Mouse (Mus musculus): ENCODE data around the gene Cwf19l1. TPM values are rescaled to one million over a fixed set of nuclear protein-coding genes. Genes with fewer than 3 reads are reported as not detected.
"Not testable (repeated sequence)": the region's sequence is repeated elsewhere in the genome, so short reads cannot be mapped to it uniquely, and the experiment has no call there.

Gene Cwf19l1
- polyA plus RNA-seq, 1 experiment from 2014 or later, result 40.4 TPM

DNA sequence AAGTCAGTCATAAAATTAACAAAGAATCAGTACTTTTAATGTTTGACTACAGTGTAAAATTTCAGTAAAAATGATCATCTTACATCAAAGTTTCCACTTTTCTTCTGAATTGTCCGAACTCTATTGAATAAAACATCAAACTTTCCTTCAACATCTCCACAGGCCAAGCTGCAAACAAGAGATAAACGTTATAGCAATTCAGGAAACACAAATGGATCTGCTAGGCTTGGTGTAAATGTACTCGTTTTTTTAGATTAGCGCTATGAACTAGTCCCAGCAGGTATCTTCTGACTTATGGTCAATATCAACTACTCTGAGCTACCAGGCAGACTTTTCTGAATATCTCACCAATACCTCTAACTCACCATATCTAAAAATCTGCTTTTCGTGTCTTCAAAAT, 2.8 kb downstream of the Cwf19l1 start:
- Histone ChIP-seq H3K27me3 (ENCODE audit: control insufficient read depth, insufficient read depth, low read length) (no peaks in the 10 kb centered on the region), H3K36me3 (ENCODE audit: control insufficient read depth, insufficient read depth, low read length) (peaks cover 2% of the 10 kb centered on the region; the same call in 1 of the 2 replicates), H3K4me2 (ENCODE audit: low read depth, severe bottlenecking) (no peak overlapping the region), H3K4me3 (ENCODE audit: low read depth, low read length) (no peak overlapping the region), H3K9me3 (ENCODE audit: control insufficient read depth, low read length) (no peaks in the 10 kb centered on the region), H3K27ac (replicated peaks; ENCODE audit: low read depth, low read length) (no peak overlapping the region), H3K4me1 (ENCODE audit: control insufficient read depth, insufficient read depth, low read length) (0 out of 2 replicates have a peak, but pooled peaks cover 2% of the 10 kb centered on the region), H3K9ac (ENCODE audit: low read length) (no peak overlapping the region)
- ATAC-seq (ENCODE audit: insufficient number of reproducible peaks, low FRiP score, low TSS enrichment, low read depth), result no peak
- no peak for DNase-seq (ENCODE audit: low spot score)
- WGBS, result 92% methylated on average over 5 of the region's 5 CpGs

GRCm38 (mm10) chr19:44128560-44128959, 7.1 kb downstream of the Cwf19l1 start:
- WGBS, result 91% methylated on average over 2 of the region's 2 CpGs
- Histone ChIP-seq H3K27me3 (ENCODE audit: control insufficient read depth, insufficient read depth, low read length) (no peaks in the 10 kb centered on the region), H3K36me3 (ENCODE audit: control insufficient read depth, insufficient read depth, low read length) (peaks cover 2% of the 10 kb centered on the region; the same call in 1 of the 2 replicates), H3K9ac (ENCODE audit: low read length) (no peak overlapping the region), H3K27ac (replicated peaks; ENCODE audit: low read depth, low read length) (no peak overlapping the region), H3K4me3 (ENCODE audit: low read depth, low read length) (no peak overlapping the region), H3K4me1 (ENCODE audit: control insufficient read depth, insufficient read depth, low read length) (no peaks in the 10 kb centered on the region), H3K9me3 (ENCODE audit: control insufficient read depth, low read length) (no peaks in the 10 kb centered on the region), H3K4me2 (ENCODE audit: low read depth, severe bottlenecking) (no peak overlapping the region)
- ATAC-seq (ENCODE audit: insufficient number of reproducible peaks, low FRiP score, low TSS enrichment, low read depth), result no peak
- DNase-seq (ENCODE audit: low spot score), result no peak

DNA sequence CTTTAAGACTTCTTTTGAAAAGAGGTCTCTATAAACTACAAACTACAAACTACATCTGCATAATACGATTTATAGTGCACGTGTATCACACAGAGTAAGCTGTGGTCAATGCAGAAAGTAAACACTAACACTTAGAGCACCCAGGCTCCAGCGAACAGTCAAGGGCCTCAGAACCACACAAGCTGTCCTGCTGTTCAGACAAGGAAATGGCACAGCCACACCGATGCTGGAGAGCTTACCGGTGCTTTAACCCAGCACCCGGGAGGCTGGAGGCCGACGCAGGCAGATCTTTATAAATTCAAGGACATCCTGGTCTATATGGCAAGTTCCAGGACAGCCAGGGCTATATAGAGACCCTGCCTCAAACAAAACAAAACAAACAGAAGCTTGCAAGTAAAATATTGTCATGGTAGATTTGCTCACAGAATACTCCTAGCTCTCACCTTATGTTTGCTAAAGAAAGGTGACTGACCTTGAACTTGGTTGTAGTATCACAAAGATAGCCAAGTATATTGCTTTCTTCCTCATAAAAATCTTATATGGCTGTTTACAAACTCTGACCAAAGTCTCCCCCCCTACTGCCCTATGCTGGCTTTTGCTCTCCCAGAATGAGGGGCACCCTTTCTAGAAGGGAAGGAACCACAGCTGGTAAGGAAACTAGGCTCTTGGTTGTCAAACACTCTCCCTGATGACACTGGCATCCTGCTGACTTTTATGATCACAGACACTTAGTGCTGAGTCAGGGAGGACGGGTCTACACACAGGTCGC, 7.8 kb downstream of the Cwf19l1 start:
- WGBS, result 91% methylated on average over 10 of the region's 10 CpGs
- Histone ChIP-seq H3K36me3 (ENCODE audit: control insufficient read depth, insufficient read depth, low read length) (peaks cover 7% of the 10 kb centered on the region; the same call in 1 of the 2 replicates), H3K4me3 (ENCODE audit: low read depth, low read length) (no peak overlapping the region), H3K27ac (replicated peaks; ENCODE audit: low read depth, low read length) (no peak overlapping the region), H3K9me3 (ENCODE audit: control insufficient read depth, low read length) (no peaks in the 10 kb centered on the region), H3K4me1 (ENCODE audit: control insufficient read depth, insufficient read depth, low read length) (no peaks in the 10 kb centered on the region), H3K27me3 (ENCODE audit: control insufficient read depth, insufficient read depth, low read length) (no peaks in the 10 kb centered on the region), H3K4me2 (ENCODE audit: low read depth, severe bottlenecking) (no peak overlapping the region), H3K9ac (ENCODE audit: low read length) (no peak overlapping the region)
- ATAC-seq (ENCODE audit: insufficient number of reproducible peaks, low FRiP score, low TSS enrichment, low read depth), result no peak
- no peak for DNase-seq (ENCODE audit: low spot score)

- Histone ChIP-seq H3K4me1 (ENCODE audit: control insufficient read depth, insufficient read depth, low read length) (no peaks in the 10 kb centered on the region), H3K36me3 (ENCODE audit: control insufficient read depth, insufficient read depth, low read length) (peaks cover 8% of the 10 kb centered on the region; the same call in 1 of the 2 replicates), H3K9me3 (ENCODE audit: control insufficient read depth, low read length) (no peaks in the 10 kb centered on the region), H3K4me2 (ENCODE audit: low read depth, severe bottlenecking) (no peak overlapping the region), H3K9ac (ENCODE audit: low read length) (no peak overlapping the region), H3K27ac (replicated peaks; ENCODE audit: low read depth, low read length) (no peak overlapping the region), H3K4me3 (ENCODE audit: low read depth, low read length) (no peak overlapping the region), H3K27me3 (ENCODE audit: control insufficient read depth, insufficient read depth, low read length) (no peaks in the 10 kb centered on the region)
- WGBS, result 94% methylated on average over 7 of the region's 7 CpGs
- no peak for ATAC-seq (ENCODE audit: insufficient number of reproducible peaks, low FRiP score, low TSS enrichment, low read depth)
- DNase-seq (ENCODE audit: low spot score), result no peak
Measured at GRCm38 (mm10) chr19:44121137-44121536, 14.5 kb downstream of the Cwf19l1 start.

DNA sequence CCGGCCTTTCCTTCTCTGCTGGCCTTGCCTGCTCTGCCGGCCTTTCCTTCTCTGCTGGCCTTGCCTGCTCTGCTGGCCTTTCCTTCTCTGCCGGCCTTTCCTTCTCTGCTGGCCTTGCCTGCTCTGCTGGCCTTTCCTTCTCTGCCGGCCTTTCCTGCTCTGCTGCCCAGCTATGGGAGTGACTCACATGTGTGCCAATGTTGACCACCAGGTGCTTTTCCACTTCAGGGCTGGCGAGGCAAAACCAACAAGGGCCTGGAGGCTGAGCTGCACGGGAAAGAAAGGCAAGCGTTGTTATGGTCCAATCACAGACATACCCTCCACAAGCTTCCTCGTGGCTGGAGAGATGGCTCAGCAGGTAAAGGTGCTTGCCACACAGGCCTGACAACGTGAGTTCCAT, 15.0 kb downstream of the Cwf19l1 start:
- DNase-seq (ENCODE audit: low spot score); H3K27ac ChIP-seq (replicated peaks; ENCODE audit: low read depth, low read length); H3K4me1 ChIP-seq (ENCODE audit: control insufficient read depth, insufficient read depth, low read length); H3K36me3 ChIP-seq (ENCODE audit: control insufficient read depth, insufficient read depth, low read length); H3K4me3 ChIP-seq (ENCODE audit: low read depth, low read length); H3K4me2 ChIP-seq (ENCODE audit: low read depth, severe bottlenecking); H3K9me3 ChIP-seq (ENCODE audit: control insufficient read depth, low read length); H3K27me3 ChIP-seq (ENCODE audit: control insufficient read depth, insufficient read depth, low read length); H3K9ac ChIP-seq (ENCODE audit: low read length); ATAC-seq (ENCODE audit: insufficient number of reproducible peaks, low FRiP score, low TSS enrichment, low read depth): not testable (repeated sequence)
- 90% methylated on average over 7 of the region's 9 CpGs for WGBS

GRCm38 (mm10) chr19:44117793-44118192, 17.9 kb downstream of the Cwf19l1 start:
- H3K27me3 ChIP-seq (ENCODE audit: control insufficient read depth, insufficient read depth, low read length), result no peaks in the 10 kb centered on the region
- H3K27ac ChIP-seq (replicated peaks; ENCODE audit: low read depth, low read length), result no peak overlapping the region
- H3K36me3 ChIP-seq (ENCODE audit: control insufficient read depth, insufficient read depth, low read length), result peaks cover 11% of the 10 kb centered on the region
- no peak for DNase-seq (ENCODE audit: low spot score)
- H3K4me3 ChIP-seq (ENCODE audit: low read depth, low read length), result no peak overlapping the region
- no peaks in the 10 kb centered on the region for H3K4me1 ChIP-seq (ENCODE audit: control insufficient read depth, insufficient read depth, low read length)
- no peak overlapping the region for H3K9ac ChIP-seq (ENCODE audit: low read length)
- no peaks in the 10 kb centered on the region for H3K9me3 ChIP-seq (ENCODE audit: control insufficient read depth, low read length)
- H3K4me2 ChIP-seq (ENCODE audit: low read depth, severe bottlenecking), result no peak overlapping the region
- ATAC-seq (ENCODE audit: insufficient number of reproducible peaks, low FRiP score, low TSS enrichment, low read depth), result no peak

- Histone ChIP-seq H3K4me2 (ENCODE audit: low read depth, severe bottlenecking) (no peak overlapping the region), H3K4me3 (ENCODE audit: low read depth, low read length) (no peak overlapping the region), H3K9me3 (ENCODE audit: control insufficient read depth, low read length) (no peaks in the 10 kb centered on the region), H3K36me3 (ENCODE audit: control insufficient read depth, insufficient read depth, low read length) (peaks cover 8% of the 10 kb centered on the region), H3K27me3 (ENCODE audit: control insufficient read depth, insufficient read depth, low read length) (no peaks in the 10 kb centered on the region), H3K9ac (ENCODE audit: low read length) (no peak overlapping the region), H3K4me1 (ENCODE audit: control insufficient read depth, insufficient read depth, low read length) (no peaks in the 10 kb centered on the region; the same call in 1 of the 2 replicates), H3K27ac (replicated peaks; ENCODE audit: low read depth, low read length) (no peak overlapping the region)
- no peak for ATAC-seq (ENCODE audit: insufficient number of reproducible peaks, low FRiP score, low TSS enrichment, low read depth)
- peak; percentile 36 for DNase-seq (ENCODE audit: low spot score)
- 62% methylated on average over 7 of the region's 7 CpGs for WGBS
Measured at GRCm38 (mm10) chr19:44111706-44112105, 24.0 kb downstream of the Cwf19l1 start.

GRCm38 (mm10) chr19:44110356-44110755, 25.3 kb downstream of the Cwf19l1 start:
- Histone ChIP-seq H3K27me3 (ENCODE audit: control insufficient read depth, insufficient read depth, low read length) (no peaks in the 10 kb centered on the region), H3K4me1 (ENCODE audit: control insufficient read depth, insufficient read depth, low read length) (peaks cover 2% of the 10 kb centered on the region; the same call in 1 of the 2 replicates), H3K9ac (ENCODE audit: low read length) (no peak overlapping the region), H3K4me2 (ENCODE audit: low read depth, severe bottlenecking) (no peak overlapping the region), H3K4me3 (ENCODE audit: low read depth, low read length) (no peak overlapping the region), H3K9me3 (ENCODE audit: control insufficient read depth, low read length) (no peaks in the 10 kb centered on the region), H3K36me3 (ENCODE audit: control insufficient read depth, insufficient read depth, low read length) (peaks cover 8% of the 10 kb centered on the region), H3K27ac (replicated peaks; ENCODE audit: low read depth, low read length) (no peak overlapping the region)
- WGBS, result 94% methylated on average over 9 of the region's 9 CpGs
- DNase-seq (ENCODE audit: low spot score) (no peak), ATAC-seq (ENCODE audit: insufficient number of reproducible peaks, low FRiP score, low TSS enrichment, low read depth) (no peak)

GRCm38 (mm10) chr19:44108996-44109395, 26.7 kb downstream of the Cwf19l1 start:
- Histone ChIP-seq H3K4me1 (ENCODE audit: control insufficient read depth, insufficient read depth, low read length) (peaks cover 2% of the 10 kb centered on the region; the same call in 1 of the 2 replicates), H3K9ac (ENCODE audit: low read length) (no peak overlapping the region), H3K27me3 (ENCODE audit: control insufficient read depth, insufficient read depth, low read length) (no peaks in the 10 kb centered on the region), H3K27ac (replicated peaks; ENCODE audit: low read depth, low read length) (no peak overlapping the region), H3K4me3 (ENCODE audit: low read depth, low read length) (no peak overlapping the region), H3K9me3 (ENCODE audit: control insufficient read depth, low read length) (no peaks in the 10 kb centered on the region), H3K36me3 (ENCODE audit: control insufficient read depth, insufficient read depth, low read length) (peaks cover 6% of the 10 kb centered on the region), H3K4me2 (ENCODE audit: low read depth, severe bottlenecking) (no peak overlapping the region)
- no peak for DNase-seq (ENCODE audit: low spot score)
- ATAC-seq (ENCODE audit: insufficient number of reproducible peaks, low FRiP score, low TSS enrichment, low read depth), result no peak
